Comparison of ENCODE assay signal across 10 mouse cellular contexts in genomic region chr2:68405163-68405715, GRCm38 (mm10).
DNase-seq lines count a peak whose midpoint lies in the region; ATAC-seq lines count a peak whose summit lies in the region.
"Had no signal": no experiment of that assay in that cellular context is flagged by ENCODE, and none has a peak within 500 bp of the region (broad histone marks: within the 10 kb centered on the region; RNA-seq: fewer than 3 reads in every experiment).

No protein-coding gene starts in this region.

- 45% methylated on average over 16 of the region's 16 CpGs for WGBS in lung, embryonic 16.5 days
- 53% methylated on average over 16 of the region's 16 CpGs for WGBS in intestine, embryonic 16.5 days
- 12% methylated on average over 16 of the region's 16 CpGs for WGBS in neural tube, embryonic 15.5 days

- H3K9me3 ChIP-seq in lung, embryonic 16.5 days (ENCODE audit: control insufficient read depth, low read length), result no peaks in the 10 kb centered on the region
- H3K9me3 ChIP-seq in intestine, embryonic 16.5 days (ENCODE audit: control insufficient read depth, low read length), result no peaks in the 10 kb centered on the region
- H3K9me3 ChIP-seq in neural tube, embryonic 15.5 days (replicated peaks), result no peaks in the 10 kb centered on the region

- DNase-seq in frontal cortex, adult 2 months (ENCODE audit: extremely low spot score in 1 of 2, low spot score in 1 of 2), result no peak
- no peak for DNase-seq in lung, postnatal 4 days
- no peak for DNase-seq in layer of hippocampus, adult 18-20 months (ENCODE audit: low spot score in 2 of 2)
- DNase-seq in left cerebral cortex, postnatal 14 days (ENCODE audit: low spot score in 2 of 2), result no peak

- H3K27ac ChIP-seq in lung, embryonic 16.5 days (ENCODE audit: low read length), result no peak overlapping the region
- no peak overlapping the region for H3K27ac ChIP-seq in intestine, embryonic 16.5 days (ENCODE audit: low read length)
- no peak overlapping the region for H3K27ac ChIP-seq in neural tube, embryonic 15.5 days (replicated peaks)

- H3K36me3 ChIP-seq in lung, embryonic 16.5 days (ENCODE audit: control insufficient read depth, insufficient read depth, low read length), result no peaks in the 10 kb centered on the region
- H3K36me3 ChIP-seq in intestine, embryonic 16.5 days (ENCODE audit: control insufficient read depth, insufficient read depth, low read length), result no peaks in the 10 kb centered on the region
- H3K36me3 ChIP-seq in neural tube, embryonic 15.5 days, result no peaks in the 10 kb centered on the region

- ATAC-seq in frontal cortex, adult (ENCODE audit: low TSS enrichment), result peak; percentile 31
- ATAC-seq in lung, embryonic 16.5 days (ENCODE audit: low read depth), result no peak; the same call in 1 of the 2 replicates
- no peak for ATAC-seq in intestine, embryonic 16.5 days
- ATAC-seq in neural tube, embryonic 15.5 days (ENCODE audit: low FRiP score), result peak; percentile 16; the same call in 1 of the 2 replicates

- H3K4me3 ChIP-seq in lung, embryonic 16.5 days (ENCODE audit: low read length), result 0 out of 2 replicates have a peak overlapping the region, but pooled peaks have one; percentile 2
- no peak overlapping the region for H3K4me3 ChIP-seq in intestine, embryonic 16.5 days (ENCODE audit: low read length)
- H3K4me3 ChIP-seq in neural tube, embryonic 15.5 days (replicated peaks), result no peak overlapping the region
- H3K4me3 ChIP-seq: erythroblast, embryonic 14.5 days had no signal

- H3K4me1 ChIP-seq in lung, embryonic 16.5 days (replicated peaks; ENCODE audit: control insufficient read depth, insufficient read depth, low read length), result peaks cover 37% of the 10 kb centered on the region
- peaks cover 33% of the 10 kb centered on the region for H3K4me1 ChIP-seq in intestine, embryonic 16.5 days (ENCODE audit: control insufficient read depth, insufficient read depth, low read length)
- peaks cover 47% of the 10 kb centered on the region for H3K4me1 ChIP-seq in neural tube, embryonic 15.5 days

- H3K9ac ChIP-seq in lung, embryonic 16.5 days (ENCODE audit: low read length), result peak overlapping the region; percentile 22
- no peak overlapping the region for H3K9ac ChIP-seq in intestine, embryonic 16.5 days (ENCODE audit: low read depth, low read length)
- H3K9ac ChIP-seq in neural tube, embryonic 15.5 days (replicated peaks), result no peak overlapping the region

- intact Hi-C loops in left cerebral cortex, postnatal 14 days (cut with DNase I), result no loop called here

- H3K27me3 ChIP-seq in lung, embryonic 16.5 days (ENCODE audit: control insufficient read depth, insufficient read depth, low read depth, low read length), result no peaks in the 10 kb centered on the region
- H3K27me3 ChIP-seq in intestine, embryonic 16.5 days (replicated peaks; ENCODE audit: control insufficient read depth, insufficient read depth, low read length), result no peaks in the 10 kb centered on the region
- no peaks in the 10 kb centered on the region for H3K27me3 ChIP-seq in neural tube, embryonic 15.5 days (replicated peaks)

- H3K4me2 ChIP-seq in lung, embryonic 16.5 days (ENCODE audit: low read depth, low read length), result peak overlapping the region; percentile 48
- H3K4me2 ChIP-seq in intestine, embryonic 16.5 days (ENCODE audit: low read depth, low read length), result peak overlapping the region; percentile 2
- H3K4me2 ChIP-seq in neural tube, embryonic 15.5 days, result peak overlapping the region; percentile 45
- H3K4me2 ChIP-seq: liver, embryonic 11.5 days had no signal

Comparison
In these comparisons a context has a peak if more than half of its experiments do, and no peak if none do; other contexts are left out.
1. ATAC-seq: peak in frontal cortex, adult (single experiment) and neural tube, embryonic 15.5 days (single experiment); none in lung, embryonic 16.5 days (single experiment) and intestine, embryonic 16.5 days (single experiment).
2. Peak in every context shown above with its lines, with median percentiles within 50 percentile points of each other: H3K4me2 ChIP-seq.